Mouse (Mus musculus) large intestine, adult 2 months (tissue): Measurements from ENCODE around the gene Tmed3. TPM values are rescaled to one million over a fixed set of nuclear protein-coding genes. Genes with fewer than 3 reads are reported as not detected.

Experiments
- polyA plus RNA-seq: library from polyadenylated mRNA; depleted of rRNA; stranded (reverse); fragments of >200 nt; gene quantifications from 2 replicates; pipeline ENCODE4 v1.2.3, GENCODE M21; 2012; rRNA removed

Tmed3 gene
- polyA plus RNA-seq, 1 experiment: 117 TPM

Other genes with a start within 250 kb of the Tmed3 start
- not detected in 2 replicates for gene Minar1, start 81.9 kb downstream of the Tmed3 start, polyA plus RNA-seq
- gene Ankrd34c, start 33.4 kb upstream of the Tmed3 start, polyA plus RNA-seq: not detected in 2 replicates
- 0.06 and 0.23 TPM in 2 replicates for gene Rasgrf1, start 204.8 kb upstream of the Tmed3 start, polyA plus RNA-seq